Mouse (Mus musculus) olfactory bulb, adult 2 months (tissue): ENCODE data around the gene Pax5. TPM values are rescaled to one million over a fixed set of nuclear protein-coding genes. Genes with fewer than 3 reads are reported as not detected.

Experiments used
- H3K27ac ChIP-seq: fragments of 200-500 bp; 2 replicates; pipeline ENCODE4 v1.5.1; 2012; ENCODE audit warnings: low read depth, low read length; ENCODE audit not compliant: insufficient read depth
- H3K4me1 ChIP-seq: fragments of 200-500 bp; 2 replicates; pipeline ENCODE4 v1.6.1; 2012; ENCODE audit warnings: low read length; ENCODE audit not compliant: control insufficient read depth, insufficient read depth
- H3K4me3 ChIP-seq: fragments of 200-500 bp; 2 replicates; pipeline ENCODE4 v1.5.1; 2012; ENCODE audit warnings: mild to moderate bottlenecking, low read depth, low read length, moderate library complexity; ENCODE audit not compliant: insufficient read depth
- CTCF ChIP-seq: fragments of 200-500 bp; IDR thresholded peaks from 2 replicates; pipeline ENCODE4 v1.5.1; 2012; ENCODE audit warnings: low read depth, mild to moderate bottlenecking, low read length, moderate library complexity; ENCODE audit not compliant: insufficient read depth
- POLR2A ChIP-seq: fragments of 200-500 bp; IDR thresholded peaks from 2 replicates; pipeline ENCODE4 v1.6.1; 2012; ENCODE audit warnings: mild to moderate bottlenecking, low read depth, low read length, moderate library complexity; ENCODE audit not compliant: insufficient read depth
- WGBS: fragments of 180-500 bp; shearing (Covaris S2); methylation state at CpG from one replicate; pipeline ENCODE4 v1.1.7; 2018; 5-methylcytosine and 5-hydroxymethylcytosine counted together
- polyA plus RNA-seq: library from polyadenylated mRNA; stranded (reverse); fragments of >200 nt; gene quantifications from 2 replicates; pipeline ENCODE4 v1.2.4, GENCODE M21; 2012; ENCODE audit warnings: low replicate concordance; ENCODE audit not compliant: missing spikeins, insufficient read depth, insufficient read length

Gene Pax5
- polyA plus RNA-seq, 1 experiment, result not detected

DNA sequence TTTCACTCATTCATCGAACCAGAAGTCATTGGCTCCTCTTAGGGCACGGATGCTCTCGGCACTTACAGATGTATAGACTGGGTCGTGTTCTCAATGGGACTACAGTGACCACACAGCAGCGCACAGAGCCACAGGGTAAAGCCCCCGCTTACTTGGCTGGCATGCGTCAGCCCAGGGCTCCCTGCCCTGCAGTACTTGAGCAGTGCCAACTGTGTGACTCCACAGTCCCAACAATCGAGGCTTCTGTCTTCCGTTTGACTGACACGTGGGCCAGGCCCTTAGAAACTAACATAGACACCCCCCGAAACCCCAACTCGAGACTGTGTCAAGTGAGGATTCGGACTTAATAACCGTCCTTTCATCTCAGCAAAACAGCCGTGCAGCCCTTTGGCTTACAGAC, 15.9 kb downstream of the Pax5 start:
- no peak for TF ChIP-seq CTCF
- no peak for TF ChIP-seq POLR2A
- Histone ChIP-seq H3K4me3 (no peak overlapping the region), H3K27ac (no peak overlapping the region), H3K4me1 (peaks cover 3% of the 10 kb centered on the region; the same call in 1 of the 2 replicates)
- 37% methylated on average over 15 of the region's 15 CpGs for WGBS

DNA sequence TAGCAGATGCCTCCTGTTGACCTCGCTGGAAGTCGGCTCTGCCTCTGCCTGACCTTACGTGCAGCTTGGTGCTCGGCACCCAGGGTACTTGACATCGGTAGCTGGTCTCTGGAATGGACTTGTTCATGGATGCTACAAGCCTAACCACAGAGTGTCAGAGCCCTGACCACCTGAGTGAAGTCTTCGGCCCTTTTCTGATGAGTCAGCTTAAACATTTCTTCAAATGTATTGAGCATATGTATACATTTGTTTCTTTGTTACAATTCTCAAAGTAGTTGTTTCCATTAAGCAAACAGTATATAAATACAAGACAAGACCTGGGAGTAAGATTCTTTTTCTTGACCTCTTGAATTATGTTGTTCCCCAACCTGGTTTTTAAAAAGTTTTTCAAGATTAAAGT, 24.7 kb downstream of the Pax5 start:
- Histone ChIP-seq H3K4me3 (no peak overlapping the region), H3K4me1 (no peaks in the 10 kb centered on the region), H3K27ac (no peak overlapping the region)
- WGBS, result 86% methylated on average over 6 of the region's 6 CpGs
- TF ChIP-seq POLR2A, result no peak

- 71% methylated on average over 6 of the region's 6 CpGs for WGBS
- Histone ChIP-seq H3K4me3 (no peak overlapping the region), H3K27ac (no peak overlapping the region), H3K4me1 (no peaks in the 10 kb centered on the region)
- no peak for TF ChIP-seq POLR2A
- TF ChIP-seq CTCF, result no peak
Observed at GRCm38 (mm10) chr4:44680242-44680897, 29.9 kb downstream of the Pax5 start.

DNA sequence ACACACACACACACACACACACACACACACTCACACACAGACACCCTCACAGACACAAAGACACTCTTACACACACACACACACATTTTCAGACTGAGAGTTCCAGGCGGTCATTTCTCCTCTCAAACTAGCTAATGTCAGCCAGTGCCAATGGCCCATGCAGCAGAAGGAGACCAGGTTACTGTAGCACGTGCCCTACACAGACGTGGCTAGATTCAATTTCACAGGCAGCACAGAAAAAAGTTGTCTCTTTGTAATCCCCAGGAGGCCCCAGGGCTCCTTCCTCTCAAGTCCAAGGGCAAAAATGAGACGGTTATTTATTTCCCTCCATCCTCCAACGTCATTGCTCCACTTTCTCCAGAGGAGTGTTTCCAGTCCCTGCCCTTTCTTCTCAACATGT, 31.6 kb downstream of the Pax5 start:
- H3K4me3 ChIP-seq, result no peak overlapping the region
- TF ChIP-seq CTCF, result no peak
- TF ChIP-seq POLR2A, result no peak
- WGBS, result 74% methylated on average over 5 of the region's 5 CpGs

GRCm38 (mm10) chr4:44678026-44678425, 32.3 kb downstream of the Pax5 start:
- 81% methylated on average over 3 of the region's 3 CpGs for whole genome bisulfite sequencing

More for the DNA sequence above, 31.6 kb downstream of the Pax5 start:
- no peak overlapping the region for H3K27ac ChIP-seq
- H3K4me1 ChIP-seq, result no peaks in the 10 kb centered on the region

DNA sequence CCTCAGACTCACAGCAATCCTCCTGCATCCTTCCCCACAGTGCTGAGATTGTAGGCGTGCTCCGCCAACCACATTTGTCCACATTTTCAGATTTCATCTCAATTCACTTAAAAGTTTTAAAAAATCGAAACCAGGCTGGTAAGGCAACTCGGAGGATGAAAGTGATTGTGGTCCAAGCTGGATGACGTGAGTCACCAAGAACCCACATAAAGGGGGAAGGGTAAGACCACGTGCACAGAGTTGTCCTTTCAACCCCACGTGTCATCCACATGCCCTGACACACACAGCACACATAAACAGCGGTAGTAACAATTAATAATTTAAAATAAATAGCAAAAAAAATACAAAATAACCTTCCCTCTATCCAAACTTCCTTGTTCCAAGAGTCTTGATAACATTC, 35.3 kb downstream of the Pax5 start:
- TF ChIP-seq CTCF (no peak), POLR2A (no peak)
- no peak overlapping the region for H3K27ac ChIP-seq
- no peak overlapping the region for H3K4me3 ChIP-seq
- H3K4me1 ChIP-seq, result no peaks in the 10 kb centered on the region
- WGBS, result 95% methylated on average over 8 of the region's 8 CpGs

More at GRCm38 (mm10) chr4:44678026-44678425, 32.3 kb downstream of the Pax5 start:
- no peak overlapping the region for H3K27ac ChIP-seq
- no peak for TF ChIP-seq POLR2A
- TF ChIP-seq CTCF, result no peak
- no peak overlapping the region for H3K4me3 ChIP-seq
- no peaks in the 10 kb centered on the region for H3K4me1 ChIP-seq

GRCm38 (mm10) chr4:44673726-44674125, 36.6 kb downstream of the Pax5 start:
- Histone ChIP-seq H3K4me1 (no peaks in the 10 kb centered on the region), H3K4me3 (no peak overlapping the region), H3K27ac (no peak overlapping the region)
- 63% methylated on average over 9 of the region's 9 CpGs for WGBS
- no peak for TF ChIP-seq CTCF
- no peak for TF ChIP-seq POLR2A

- WGBS, result 78% methylated on average over 10 of the region's 10 CpGs
- Histone ChIP-seq H3K4me3 (no peak overlapping the region), H3K4me1 (no peaks in the 10 kb centered on the region), H3K27ac (no peak overlapping the region)
- no peak for TF ChIP-seq POLR2A
- no peak for TF ChIP-seq CTCF
Observed at GRCm38 (mm10) chr4:44672216-44672937, 37.9 kb downstream of the Pax5 start.

DNA sequence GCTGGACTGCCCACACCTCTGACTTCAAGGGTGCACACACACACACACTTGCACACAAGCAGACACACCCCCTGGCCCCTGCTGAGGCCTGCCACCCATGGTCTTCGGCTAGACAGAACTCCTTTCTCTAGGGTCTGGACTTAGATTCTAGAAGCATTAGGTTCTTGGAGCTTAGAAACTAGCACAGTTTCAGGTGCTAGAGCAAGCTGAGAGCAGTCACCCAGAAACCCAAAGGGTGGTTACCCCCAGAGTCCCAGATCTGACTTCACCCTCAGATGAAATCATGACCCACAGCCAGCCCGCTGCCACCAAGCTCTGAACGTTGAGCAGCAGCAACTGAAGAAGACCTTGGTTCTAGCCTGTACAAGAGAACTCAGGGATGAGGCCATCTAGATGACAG, 38.8 kb downstream of the Pax5 start:
- no peak for TF ChIP-seq POLR2A
- TF ChIP-seq CTCF, result no peak
- Histone ChIP-seq H3K4me3 (no peak overlapping the region), H3K4me1 (no peaks in the 10 kb centered on the region), H3K27ac (no peak overlapping the region)
- WGBS, result 98% methylated on average over 3 of the region's 3 CpGs
